Mouse (Mus musculus): ENCODE measurements around the gene Qrfp. TPM values are rescaled to one million over a fixed set of nuclear protein-coding genes. Genes with fewer than 3 reads are reported as not detected.

The Qrfp gene
- total and polyA plus RNA-seq, 2 experiments from 2014 or later: 0.04 TPM; not detected in 1

- no peak for TF ChIP-seq EP300 (IDR thresholded peaks at IDR 0.05; ENCODE audit: low read depth)
- no peak for TF ChIP-seq CTCF (IDR thresholded peaks at IDR 0.05; ENCODE audit: low read depth)
- Histone ChIP-seq H3K4me3 (ENCODE audit: low read depth, low read length) (peak overlapping the region; percentile 93), H3K36me3 (replicated peaks; ENCODE audit: control insufficient read depth, insufficient read depth, low read length) (no peaks in the 10 kb centered on the region), H3K9me3 (replicated peaks; ENCODE audit: control insufficient read depth, low read length) (no peaks in the 10 kb centered on the region), H3K4me1 (ENCODE audit: control insufficient read depth, insufficient read depth) (peaks cover 52% of the 10 kb centered on the region), H3K4me2 (ENCODE audit: low read depth, low read length) (peak overlapping the region; percentile 77), H3K27ac (ENCODE audit: low read depth) (peak overlapping the region; percentile 98), H3K9ac (replicated peaks; ENCODE audit: low read depth, low read length) (peak overlapping the region; percentile 99), H3K27me3 (ENCODE audit: control insufficient read depth, insufficient read depth, low read length) (no peaks in the 10 kb centered on the region)
- WGBS: 2% methylated on average over 7 of the region's 7 CpGs
- no peak for DNase-seq (ENCODE audit: low spot score)
- no peak for ATAC-seq (ENCODE audit: insufficient read depth, low read depth)
Observed at GRCm38 (mm10) chr2:31761115-31761531, 49.3 kb downstream of the Qrfp start.

GRCm38 (mm10) chr2:31760486-31760885 is 49.9 kb downstream of the Qrfp start:
- peak overlapping the region; percentile 93 for H3K4me3 ChIP-seq (ENCODE audit: low read depth, low read length)
- no peaks in the 10 kb centered on the region; the same call in 1 of the 2 replicates for H3K36me3 ChIP-seq (replicated peaks; ENCODE audit: control insufficient read depth, insufficient read depth, low read length)
- peak overlapping the region; percentile 98 for H3K27ac ChIP-seq (ENCODE audit: low read depth)
- WGBS: 0% methylated on average over 1 of the region's 1 CpGs
- H3K27me3 ChIP-seq (ENCODE audit: control insufficient read depth, insufficient read depth, low read length): no peaks in the 10 kb centered on the region
- H3K4me2 ChIP-seq (ENCODE audit: low read depth, low read length): peak overlapping the region; percentile 77
- H3K4me1 ChIP-seq (ENCODE audit: control insufficient read depth, insufficient read depth): peaks cover 52% of the 10 kb centered on the region
- H3K9me3 ChIP-seq (replicated peaks; ENCODE audit: control insufficient read depth, low read length): no peaks in the 10 kb centered on the region
- DNase-seq (ENCODE audit: low spot score) (peak; percentile 17), ATAC-seq (ENCODE audit: insufficient read depth, low read depth) (no peak)
- peak overlapping the region; percentile 99 for H3K9ac ChIP-seq (replicated peaks; ENCODE audit: low read depth, low read length)
- no peak for TF ChIP-seq EP300 (IDR thresholded peaks at IDR 0.05; ENCODE audit: low read depth)

GRCm38 (mm10) chr2:31759751-31760460 is 50.5 kb downstream of the Qrfp start:
- Histone ChIP-seq H3K36me3 (replicated peaks; ENCODE audit: control insufficient read depth, insufficient read depth, low read length) (no peaks in the 10 kb centered on the region; the same call in 1 of the 2 replicates), H3K27me3 (ENCODE audit: control insufficient read depth, insufficient read depth, low read length) (no peaks in the 10 kb centered on the region), H3K27ac (ENCODE audit: low read depth) (peak overlapping the region; percentile 98), H3K9me3 (replicated peaks; ENCODE audit: control insufficient read depth, low read length) (no peaks in the 10 kb centered on the region), H3K4me1 (ENCODE audit: control insufficient read depth, insufficient read depth) (peaks cover 52% of the 10 kb centered on the region), H3K4me3 (ENCODE audit: low read depth, low read length) (peak overlapping the region; percentile 93), H3K4me2 (ENCODE audit: low read depth, low read length) (peak overlapping the region; percentile 77), H3K9ac (replicated peaks; ENCODE audit: low read depth, low read length) (peak overlapping the region; percentile 99)
- TF ChIP-seq CTCF (IDR thresholded peaks at IDR 0.05; ENCODE audit: low read depth): no peak
- no peak for TF ChIP-seq EP300 (IDR thresholded peaks at IDR 0.05; ENCODE audit: low read depth)
- peak; percentile 78 for DNase-seq (ENCODE audit: low spot score)
- peak; percentile 95 for ATAC-seq (ENCODE audit: insufficient read depth, low read depth)
- under 1% methylated on average over 42 of the region's 42 CpGs for WGBS

GRCm38 (mm10) chr2:31758966-31759365 is 51.4 kb downstream of the Qrfp start:
- Histone ChIP-seq H3K4me1 (ENCODE audit: control insufficient read depth, insufficient read depth) (peaks cover 45% of the 10 kb centered on the region), H3K27ac (ENCODE audit: low read depth) (peak overlapping the region; percentile 98), H3K9me3 (replicated peaks; ENCODE audit: control insufficient read depth, low read length) (0 out of 2 replicates have a peak, but pooled peaks cover 2% of the 10 kb centered on the region), H3K27me3 (ENCODE audit: control insufficient read depth, insufficient read depth, low read length) (no peaks in the 10 kb centered on the region), H3K4me2 (ENCODE audit: low read depth, low read length) (peak overlapping the region; percentile 77), H3K9ac (replicated peaks; ENCODE audit: low read depth, low read length) (no peak overlapping the region), H3K4me3 (ENCODE audit: low read depth, low read length) (peak overlapping the region; percentile 93), H3K36me3 (replicated peaks; ENCODE audit: control insufficient read depth, insufficient read depth, low read length) (no peaks in the 10 kb centered on the region; the same call in 1 of the 2 replicates)
- DNase-seq (ENCODE audit: low spot score): no peak
- TF ChIP-seq CTCF (IDR thresholded peaks at IDR 0.05; ENCODE audit: low read depth) (no peak), EP300 (IDR thresholded peaks at IDR 0.05; ENCODE audit: low read depth) (no peak)
- 87% methylated on average over 5 of the region's 5 CpGs for WGBS
- ATAC-seq (ENCODE audit: insufficient read depth, low read depth): no peak

- no peak overlapping the region; the same call in 1 of the 2 replicates for H3K9ac ChIP-seq (replicated peaks; ENCODE audit: low read depth, low read length)
- TF ChIP-seq EP300 (IDR thresholded peaks at IDR 0.05; ENCODE audit: low read depth): no peak
- no peak for TF ChIP-seq CTCF (IDR thresholded peaks at IDR 0.05; ENCODE audit: low read depth)
- peak overlapping the region; percentile 59 for H3K27ac ChIP-seq (ENCODE audit: low read depth)
- DNase-seq (ENCODE audit: low spot score) (no peak), ATAC-seq (ENCODE audit: insufficient read depth, low read depth) (no peak)
- no peak overlapping the region for H3K4me2 ChIP-seq (ENCODE audit: low read depth, low read length)
- H3K4me3 ChIP-seq (ENCODE audit: low read depth, low read length): no peak overlapping the region
- peaks cover 37% of the 10 kb centered on the region for H3K4me1 ChIP-seq (ENCODE audit: control insufficient read depth, insufficient read depth)
- H3K9me3 ChIP-seq (replicated peaks; ENCODE audit: control insufficient read depth, low read length): 0 out of 2 replicates have a peak, but pooled peaks cover 3% of the 10 kb centered on the region
- H3K27me3 ChIP-seq (ENCODE audit: control insufficient read depth, insufficient read depth, low read length): no peaks in the 10 kb centered on the region
- no peaks in the 10 kb centered on the region; the same call in 1 of the 2 replicates for H3K36me3 ChIP-seq (replicated peaks; ENCODE audit: control insufficient read depth, insufficient read depth, low read length)
Observed at GRCm38 (mm10) chr2:31757472-31757871, 52.9 kb downstream of the Qrfp start.

Other genes starting within 250 kb of the Qrfp start
- gene Fubp3, start 237.9 kb downstream of the Qrfp start, total RNA-seq (2014; rRNA removed; ENCODE audit: low replicate concordance): 19.3 and 21.4 TPM in 2 replicates
- gene Fubp3, start 237.9 kb downstream of the Qrfp start, polyA plus RNA-seq (2015; fragmentation: Nextera tagmentation; extraction: Ambion mirVana): 26.4 and 28.4 TPM in 2 replicates
- gene Prdm12, start 170.5 kb downstream of the Qrfp start, total RNA-seq (2014; rRNA removed; ENCODE audit: low replicate concordance): not detected in 2 replicates
- gene Prdm12, start 170.5 kb downstream of the Qrfp start, polyA plus RNA-seq (2015; fragmentation: Nextera tagmentation; extraction: Ambion mirVana): not detected in 2 replicates
- 22.0 and 39.8 TPM in 2 replicates for gene Exosc2, start 139.9 kb downstream of the Qrfp start, total RNA-seq (2014; rRNA removed; ENCODE audit: low replicate concordance)
- gene Exosc2, start 139.9 kb downstream of the Qrfp start, polyA plus RNA-seq (2015; fragmentation: Nextera tagmentation; extraction: Ambion mirVana): 17.9 and 19.9 TPM in 2 replicates
- gene Abl1, start 122.2 kb downstream of the Qrfp start, total RNA-seq (2014; rRNA removed; ENCODE audit: low replicate concordance): 69.3 and 83.2 TPM in 2 replicates
- 12.7 and 14.5 TPM in 2 replicates for gene Abl1, start 122.2 kb downstream of the Qrfp start, polyA plus RNA-seq (2015; fragmentation: Nextera tagmentation; extraction: Ambion mirVana)
- gene Fibcd1, start 35.4 kb upstream of the Qrfp start, total RNA-seq (2014; rRNA removed; ENCODE audit: low replicate concordance): not detected in 2 replicates
- not detected in 2 replicates for gene Fibcd1, start 35.4 kb upstream of the Qrfp start, polyA plus RNA-seq (2015; fragmentation: Nextera tagmentation; extraction: Ambion mirVana)
- 0.65 and 1.8 TPM in 2 replicates for gene Lamc3, start 76.7 kb upstream of the Qrfp start, total RNA-seq (2014; rRNA removed; ENCODE audit: low replicate concordance)
- gene Lamc3, start 76.7 kb upstream of the Qrfp start, polyA plus RNA-seq (2015; fragmentation: Nextera tagmentation; extraction: Ambion mirVana): 0.14 and 0.16 TPM in 2 replicates
- gene Aif1l, start 139.6 kb upstream of the Qrfp start, total RNA-seq (2014; rRNA removed; ENCODE audit: low replicate concordance): 21.6 and 35.9 TPM in 2 replicates
- gene Aif1l, start 139.6 kb upstream of the Qrfp start, polyA plus RNA-seq (2015; fragmentation: Nextera tagmentation; extraction: Ambion mirVana): 36.5 and 37.4 TPM in 2 replicates
- 17.3 and 17.7 TPM in 2 replicates for gene Nup214, start 163.9 kb upstream of the Qrfp start, total RNA-seq (2014; rRNA removed; ENCODE audit: low replicate concordance)
- 35.7 and 37.9 TPM in 2 replicates for gene Nup214, start 163.9 kb upstream of the Qrfp start, polyA plus RNA-seq (2015; fragmentation: Nextera tagmentation; extraction: Ambion mirVana)